Mouse (Mus musculus): ENCODE measurements around the gene Mgp. TPM values are rescaled to one million over a fixed set of nuclear protein-coding genes. Genes with fewer than 3 reads are reported as not detected.
"Not testable (repeated sequence)": the region's sequence is repeated elsewhere in the genome, so short reads cannot be mapped to it uniquely, and the experiment has no call there.

Gene Mgp
- polyA plus RNA-seq, 1 experiment: 4,770 TPM

GRCm38 (mm10) chr6:136898222-136898621 lies 22.6 kb upstream of the Mgp start:
- no peak for DNase-seq (ENCODE audit: low spot score)

- no peak for DNase-seq (ENCODE audit: low spot score)
These were observed 22.2 kb upstream of the Mgp start for GRCm38 (mm10) chr6:136897789-136898188.

- DNase-seq (ENCODE audit: low spot score): no peak
These were observed 19.1 kb upstream of the Mgp start for GRCm38 (mm10) chr6:136894532-136895339.

- no peak for DNase-seq (ENCODE audit: low spot score)
These were observed 16.4 kb upstream of the Mgp start for GRCm38 (mm10) chr6:136892002-136892401.

- DNase-seq (ENCODE audit: low spot score): no peak
These were observed 13.9 kb upstream of the Mgp start for GRCm38 (mm10) chr6:136889554-136889953.

- no peak for DNase-seq (ENCODE audit: low spot score)
These were observed 13.4 kb upstream of the Mgp start for GRCm38 (mm10) chr6:136889067-136889466.

- no peak for DNase-seq (ENCODE audit: low spot score)
These were observed 12.2 kb upstream of the Mgp start for GRCm38 (mm10) chr6:136887854-136888253.

GRCm38 (mm10) chr6:136884766-136885165 lies 9.1 kb upstream of the Mgp start:
- DNase-seq (ENCODE audit: low spot score): not testable (repeated sequence)

- DNase-seq (ENCODE audit: low spot score): no peak
These were observed 8.3 kb upstream of the Mgp start for GRCm38 (mm10) chr6:136883961-136884360.

GRCm38 (mm10) chr6:136883431-136883915 lies 7.8 kb upstream of the Mgp start:
- no peak for DNase-seq (ENCODE audit: low spot score)

GRCm38 (mm10) chr6:136881678-136882077 lies 6.1 kb upstream of the Mgp start:
- no peak for DNase-seq (ENCODE audit: low spot score)

GRCm38 (mm10) chr6:136874599-136874998 lies 1.0 kb downstream of the Mgp start:
- DNase-seq (ENCODE audit: low spot score): no peak

- DNase-seq (ENCODE audit: low spot score): no peak
These were observed 6.7 kb downstream of the Mgp start for GRCm38 (mm10) chr6:136868921-136869320.

- DNase-seq (ENCODE audit: low spot score): no peak
These were observed 9.5 kb downstream of the Mgp start for GRCm38 (mm10) chr6:136866150-136866549.

GRCm38 (mm10) chr6:136865360-136865759 lies 10.3 kb downstream of the Mgp start:
- no peak for DNase-seq (ENCODE audit: low spot score)

- DNase-seq (ENCODE audit: low spot score): no peak
These were observed 14.6 kb downstream of the Mgp start for GRCm38 (mm10) chr6:136861020-136861419.

GRCm38 (mm10) chr6:136858420-136858819 lies 17.2 kb downstream of the Mgp start:
- no peak for DNase-seq (ENCODE audit: low spot score)

GRCm38 (mm10) chr6:136857873-136858260 lies 17.8 kb downstream of the Mgp start:
- DNase-seq (ENCODE audit: low spot score): no peak

GRCm38 (mm10) chr6:136857186-136857872 lies 18.3 kb downstream of the Mgp start, which contains the start of gene Art4:
Gene Art4 (minus strand): TSS chr6:136857733.
- DNase-seq (ENCODE audit: low spot score): no peak

GRCm38 (mm10) chr6:136856071-136856636 lies 19.5 kb downstream of the Mgp start:
- no peak for DNase-seq (ENCODE audit: low spot score)

GRCm38 (mm10) chr6:136855183-136855582 lies 20.4 kb downstream of the Mgp start:
- no peak for DNase-seq (ENCODE audit: low spot score)

- no peak for DNase-seq (ENCODE audit: low spot score)
These were observed 21.3 kb downstream of the Mgp start for GRCm38 (mm10) chr6:136854361-136854781.

- no peak for DNase-seq (ENCODE audit: low spot score)
These were observed 22.9 kb downstream of the Mgp start for GRCm38 (mm10) chr6:136852762-136853161.
